Mouse (Mus musculus) C2C12 (cell line): Measurements from ENCODE around the gene Art4. TPM values are rescaled to one million over a fixed set of nuclear protein-coding genes. Genes with fewer than 3 reads are reported as not detected.
A peak's percentile ranks its signal among the peaks of the same experiment; 100 is the strongest.

Experiments used
- H3K27me3 ChIP-seq: one replicate; pipeline ENCODE4 v1.6.1; 2011; ENCODE audit not compliant: control insufficient read depth, insufficient read depth, insufficient read length
- H3K36me3 ChIP-seq: one replicate; pipeline ENCODE4 v1.6.1; 2011; ENCODE audit not compliant: control insufficient read depth, insufficient read depth
- H3K4me3 ChIP-seq: one replicate; pipeline ENCODE4 v1.5.1; 2011; ENCODE audit warnings: mild to moderate bottlenecking, control low read depth; ENCODE audit not compliant: poor library complexity, insufficient read depth, severe bottlenecking
- H3K79me2 ChIP-seq: one replicate; pipeline ENCODE4 v1.6.1; 2011; ENCODE audit not compliant: control insufficient read depth, insufficient read depth
- H3K79me3 ChIP-seq: one replicate; pipeline ENCODE4 v1.6.1; 2011; ENCODE audit warnings: low read depth, control low read depth
- H3ac ChIP-seq: one replicate; pipeline ENCODE3; 2011; ENCODE audit warnings: low read depth; ENCODE audit not compliant: control insufficient read depth, insufficient read length
- CEBPB ChIP-seq: IDR thresholded peaks from one replicate; pipeline ENCODE4 v1.6.1; 2011; ENCODE audit warnings: low read depth, mild to moderate bottlenecking, control low read depth, moderate library complexity
- CTCF ChIP-seq: IDR thresholded peaks from one replicate; pipeline ENCODE4 v1.5.1; 2011; ENCODE audit not compliant: control insufficient read depth, insufficient read depth, insufficient read length
- FOSL1 ChIP-seq: IDR thresholded peaks from one replicate; pipeline ENCODE4 v1.8.0; 2011; ENCODE audit warnings: mild to moderate bottlenecking, low read length; ENCODE audit not compliant: poor library complexity, insufficient read depth, severe bottlenecking
- MAX ChIP-seq: IDR thresholded peaks from one replicate; pipeline ENCODE4 v1.6.1; 2011; ENCODE audit warnings: mild to moderate bottlenecking, control low read depth
- MYOD1 ChIP-seq: IDR thresholded peaks from one replicate; pipeline ENCODE4 v1.6.1; 2011; ENCODE audit warnings: low read depth; ENCODE audit not compliant: control insufficient read depth, insufficient read length
- MYOG ChIP-seq: IDR thresholded peaks from one replicate; pipeline ENCODE4 v1.6.1; 2011; ENCODE audit not compliant: control insufficient read depth, insufficient read length; ENCODE audit errors: extremely low read depth
- USF1 ChIP-seq: IDR thresholded peaks from one replicate; pipeline ENCODE4 v1.6.1; 2011; ENCODE audit warnings: low read depth, mild to moderate bottlenecking, control low read depth, moderate library complexity
- polyA plus RNA-seq: library from polyadenylated mRNA; unstranded; fragments of >200 nt; fragmentation: generic; extraction: Trizol; gene quantifications from one replicate; pipeline ENCODE4 v1.2.1, GENCODE M21; 2012; ENCODE audit warnings: missing spikeins

The Art4 gene
- polyA plus RNA-seq, 1 experiment: not detected

DNA sequence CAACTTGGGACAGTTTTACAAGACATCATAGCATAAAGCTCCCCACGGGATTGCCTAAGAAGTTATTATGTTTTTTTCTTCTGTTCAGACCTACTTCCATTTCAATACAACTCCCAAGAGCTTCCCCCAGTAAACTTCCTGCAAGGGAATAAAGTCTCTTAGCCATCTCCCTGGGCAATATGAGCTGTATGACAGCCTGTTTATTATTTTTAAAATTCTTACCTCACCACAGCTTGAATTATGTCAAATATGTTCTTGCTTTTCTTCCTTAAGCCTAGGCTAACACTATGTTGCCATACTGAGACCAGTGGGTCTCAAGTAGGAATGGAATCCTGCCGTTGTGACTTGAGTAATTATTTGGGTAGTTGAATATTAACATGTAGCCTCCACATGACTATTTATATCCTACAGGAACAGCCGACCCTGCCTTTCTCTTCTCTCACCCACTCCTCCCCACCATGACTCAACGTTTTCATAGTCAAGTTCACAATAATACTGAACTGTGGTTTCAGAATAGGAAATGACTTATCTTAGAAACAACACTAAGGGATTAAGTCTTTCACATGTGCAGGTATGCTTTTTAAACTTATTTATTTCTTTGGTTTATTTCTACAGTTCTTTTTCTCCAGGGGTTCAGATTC is 43.0 kb upstream of the Art4 start:
- no peaks in the 10 kb centered on the region for H3K79me3 ChIP-seq
- no peak for TF ChIP-seq CTCF
- peak; percentile 65 for TF ChIP-seq USF1
- H3K36me3 ChIP-seq: no peaks in the 10 kb centered on the region
- no peaks in the 10 kb centered on the region for H3K79me2 ChIP-seq
- H3ac ChIP-seq: no peak overlapping the region
- no peaks in the 10 kb centered on the region for H3K27me3 ChIP-seq
- no peak overlapping the region for H3K4me3 ChIP-seq

DNA sequence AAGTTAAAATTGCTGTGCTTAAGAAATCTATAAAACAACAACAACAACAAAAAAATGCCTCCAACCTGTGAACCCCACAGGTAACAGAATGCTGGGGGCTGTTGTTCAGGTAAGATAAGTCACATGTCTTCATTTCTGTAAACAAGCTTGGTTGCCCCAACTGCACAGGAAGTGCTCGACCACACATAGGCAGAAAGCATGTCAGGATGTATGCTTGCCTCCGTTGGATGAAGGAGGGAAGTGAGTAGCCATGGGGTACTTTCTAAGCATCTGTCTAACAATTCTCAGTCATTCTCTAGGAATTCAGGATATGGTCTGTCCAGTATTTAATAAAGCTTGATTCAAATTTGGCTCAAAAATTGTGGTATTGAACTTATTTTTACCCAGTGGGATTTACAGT is 41.4 kb upstream of the Art4 start:
- no peaks in the 10 kb centered on the region for H3K27me3 ChIP-seq
- TF ChIP-seq FOSL1: no peak
- TF ChIP-seq MYOD1: no peak
- no peak for TF ChIP-seq CEBPB
- TF ChIP-seq MYOG: no peak
- TF ChIP-seq MAX: no peak
- TF ChIP-seq CTCF: no peak
- TF ChIP-seq USF1: no peak

DNA sequence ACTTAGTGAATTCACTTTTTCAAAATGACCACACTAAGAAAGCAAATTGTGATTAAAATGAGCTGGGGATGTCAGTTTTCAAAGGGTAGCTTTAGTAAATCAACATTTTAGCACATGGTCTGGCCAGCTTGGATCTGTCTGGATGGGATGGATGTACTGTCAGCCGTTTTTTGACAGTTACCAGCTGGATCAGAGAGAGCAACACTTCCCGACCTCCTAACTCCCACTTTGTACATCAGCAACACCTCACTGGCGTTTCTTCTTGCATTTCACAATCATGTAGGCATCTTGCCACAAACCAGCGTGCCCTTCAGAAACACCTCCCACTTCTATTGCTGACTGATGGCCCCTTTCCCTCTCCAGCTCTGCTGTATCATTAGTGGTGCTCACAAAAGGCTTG is 40.7 kb upstream of the Art4 start:
- Histone ChIP-seq H3K36me3 (no peaks in the 10 kb centered on the region), H3K79me3 (no peaks in the 10 kb centered on the region), H3K27me3 (no peaks in the 10 kb centered on the region), H3K4me3 (no peak overlapping the region), H3ac (no peak overlapping the region), H3K79me2 (no peaks in the 10 kb centered on the region)
- TF ChIP-seq MYOD1 (no peak), USF1 (no peak), CEBPB (peak; percentile 34), MAX (no peak)

More for the DNA sequence above, 41.4 kb upstream of the Art4 start:
- Histone ChIP-seq H3K79me2 (no peaks in the 10 kb centered on the region), H3ac (no peak overlapping the region), H3K36me3 (no peaks in the 10 kb centered on the region), H3K79me3 (no peaks in the 10 kb centered on the region), H3K4me3 (no peak overlapping the region)

DNA sequence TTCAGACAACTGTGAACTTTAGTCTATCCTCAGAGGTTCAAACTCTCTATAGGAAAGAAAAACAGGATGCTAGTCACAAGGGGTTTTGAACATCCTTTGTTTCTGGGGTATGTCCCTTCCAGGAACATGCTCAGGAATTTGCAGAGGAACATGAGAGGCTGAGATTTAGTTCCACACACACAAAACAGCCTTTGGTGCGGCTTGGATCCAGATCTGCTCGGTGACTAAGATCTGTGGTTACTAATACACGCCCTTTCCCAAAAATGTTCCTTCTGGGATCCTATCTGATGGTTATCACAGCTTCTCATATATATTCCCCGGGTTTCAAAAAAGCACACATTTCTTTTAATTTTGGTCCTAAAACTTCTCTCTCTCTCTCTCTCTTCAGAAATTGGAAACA is 40.3 kb upstream of the Art4 start:
- H3ac ChIP-seq: no peak overlapping the region
- no peaks in the 10 kb centered on the region for H3K36me3 ChIP-seq
- no peaks in the 10 kb centered on the region for H3K79me3 ChIP-seq
- H3K79me2 ChIP-seq: no peaks in the 10 kb centered on the region
- no peaks in the 10 kb centered on the region for H3K27me3 ChIP-seq
- H3K4me3 ChIP-seq: no peak overlapping the region
- TF ChIP-seq CEBPB: no peak
- no peak for TF ChIP-seq MAX
- TF ChIP-seq MYOG: no peak
- TF ChIP-seq FOSL1: no peak
- TF ChIP-seq USF1: no peak
- no peak for TF ChIP-seq MYOD1
- TF ChIP-seq CTCF: no peak

DNA sequence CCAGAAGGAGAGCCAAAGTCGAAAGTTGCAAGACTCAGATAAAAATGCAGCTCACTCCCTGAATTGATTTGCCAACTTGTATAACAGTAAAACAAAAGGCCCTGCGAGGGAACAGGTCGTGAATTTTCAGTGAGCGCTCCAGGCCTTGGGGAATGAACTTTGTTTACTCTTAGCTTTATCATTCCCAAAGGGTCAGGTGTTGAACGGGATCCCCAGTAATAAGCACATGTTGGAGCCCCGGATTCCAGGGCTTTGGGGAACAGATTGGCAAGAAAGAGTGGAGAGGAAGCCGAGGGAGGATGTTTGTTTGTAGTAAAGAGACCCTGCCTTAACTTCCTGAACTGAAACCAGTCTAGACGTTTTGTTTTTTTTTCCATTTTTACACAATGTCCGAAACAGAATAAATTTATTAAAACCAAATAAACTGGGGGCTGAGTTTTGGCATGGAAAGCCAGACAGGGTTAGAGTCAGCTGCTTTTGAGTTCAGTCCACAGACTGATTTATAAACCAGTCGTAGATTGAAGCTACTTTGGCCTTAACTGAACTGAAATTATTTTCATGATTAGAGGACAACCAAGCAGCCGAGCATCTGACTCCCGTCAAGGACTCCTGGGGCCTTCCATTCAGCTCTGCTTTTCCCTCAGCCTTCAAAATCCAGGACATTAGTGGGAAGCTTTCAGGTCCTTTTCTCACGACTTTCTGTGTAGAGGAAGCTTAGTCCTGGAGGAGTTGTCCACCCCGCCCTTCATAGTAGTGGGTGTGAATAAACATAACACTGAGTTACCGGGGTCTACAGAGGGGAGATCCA is 37.2 kb upstream of the Art4 start:
- Histone ChIP-seq H3ac (no peak overlapping the region), H3K79me2 (no peaks in the 10 kb centered on the region), H3K36me3 (no peaks in the 10 kb centered on the region)

DNA sequence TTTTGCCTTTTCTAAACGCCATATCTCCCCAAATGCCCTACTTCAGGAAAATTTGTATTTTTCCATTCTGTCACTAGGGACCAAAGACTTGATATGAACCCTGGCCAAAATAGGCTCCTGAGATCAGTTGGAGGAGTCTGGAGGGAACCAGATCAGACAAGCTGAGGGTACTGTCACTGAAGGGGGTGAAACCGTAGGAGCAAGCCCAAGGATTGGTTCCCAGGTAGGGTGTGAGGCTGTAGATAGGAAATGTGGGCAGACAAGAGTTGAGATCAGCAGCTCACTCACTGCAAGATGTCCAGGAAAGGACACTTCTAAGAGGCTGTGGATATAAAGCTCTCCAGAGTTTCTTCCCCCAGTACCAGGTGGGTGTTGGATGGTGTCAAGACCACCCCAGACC is 34.5 kb upstream of the Art4 start:
- H3ac ChIP-seq: no peak overlapping the region
- no peaks in the 10 kb centered on the region for H3K79me2 ChIP-seq
- TF ChIP-seq MAX: no peak
- no peak for TF ChIP-seq MYOD1
- no peak for TF ChIP-seq CTCF
- TF ChIP-seq USF1: no peak
- TF ChIP-seq CEBPB: no peak
- no peak for TF ChIP-seq FOSL1
- TF ChIP-seq MYOG: no peak
- no peaks in the 10 kb centered on the region for H3K36me3 ChIP-seq
- H3K79me3 ChIP-seq: no peaks in the 10 kb centered on the region
- no peak overlapping the region for H3K4me3 ChIP-seq
- no peaks in the 10 kb centered on the region for H3K27me3 ChIP-seq

More for the DNA sequence above, 37.2 kb upstream of the Art4 start:
- TF ChIP-seq FOSL1 (no peak), CTCF (no peak), MYOD1 (no peak), MYOG (no peak), MAX (no peak), CEBPB (no peak), USF1 (no peak)
- no peak overlapping the region for H3K4me3 ChIP-seq
- H3K27me3 ChIP-seq: no peaks in the 10 kb centered on the region
- no peaks in the 10 kb centered on the region for H3K79me3 ChIP-seq
